Mouse (Mus musculus) limb, embryonic 13.5 days (tissue): ENCODE results near the gene Serinc3. TPM values are rescaled to one million over a fixed set of nuclear protein-coding genes. Genes with fewer than 3 reads are reported as not detected.
"Not testable (repeated sequence)": the region's sequence is repeated elsewhere in the genome, so short reads cannot be mapped to it uniquely, and the experiment has no call there.

ENCODE experiments used
- ATAC-seq: fragments of 200-750 bp; cut with Nextera tagmentation; 2 replicates; pipeline ENCODE4 v1.8.0; 2017; ENCODE audit warnings: low read depth, moderate number of reproducible peaks, moderate TSS enrichment; ENCODE audit not compliant: low FRiP score
- H3K27ac ChIP-seq: fragments of 300-500 bp; sonication (generic); 2 replicates; pipeline ENCODE4 v1.5.1; 2015; ENCODE audit warnings: inconsistent platforms, mild to moderate bottlenecking, moderate library complexity
- H3K27me3 ChIP-seq: fragments of 300-500 bp; sonication (generic); 2 replicates; pipeline ENCODE4 v1.6.1; 2015; ENCODE audit warnings: mild to moderate bottlenecking, inconsistent platforms
- H3K36me3 ChIP-seq: fragments of 300-500 bp; sonication (generic); 2 replicates; pipeline ENCODE4 v1.6.1; 2015; ENCODE audit warnings: inconsistent platforms, mild to moderate bottlenecking, moderate library complexity
- H3K4me1 ChIP-seq: fragments of 300-500 bp; sonication (generic); 2 replicates; pipeline ENCODE4 v1.6.1; 2015; ENCODE audit warnings: inconsistent platforms
- H3K4me2 ChIP-seq: fragments of 300-500 bp; sonication (generic); replicated peaks from 2 replicates; pipeline ENCODE4 v1.6.1; 2015; ENCODE audit warnings: inconsistent platforms, mild to moderate bottlenecking, moderate library complexity
- H3K4me3 ChIP-seq: fragments of 300-500 bp; sonication (generic); 2 replicates; pipeline ENCODE4 v1.5.1; 2015; ENCODE audit warnings: moderate library complexity, mild to moderate bottlenecking, inconsistent platforms
- H3K9ac ChIP-seq: fragments of 300-500 bp; sonication (generic); 2 replicates; pipeline ENCODE4 v1.6.1; 2015; ENCODE audit warnings: mild to moderate bottlenecking, inconsistent platforms
- H3K9me3 ChIP-seq: fragments of 300-500 bp; sonication (generic); 2 replicates; pipeline ENCODE4 v1.6.1; 2016; ENCODE audit warnings: inconsistent platforms
- WGBS: fragments of 180-500 bp; shearing (Covaris S2); methylation state at CpG from one replicate; pipeline ENCODE4 v1.1.7; 2015; 5-methylcytosine and 5-hydroxymethylcytosine counted together
- polyA plus RNA-seq: library from polyadenylated mRNA; unstranded; fragments of >200 nt; fragmentation: Nextera tagmentation; extraction: Ambion mirVana; gene quantifications from 2 replicates; pipeline ENCODE4 v1.2.1, GENCODE M21; 2015

The Serinc3 gene
- polyA plus RNA-seq, 1 experiment from 2014 or later = 31.2 TPM

DNA sequence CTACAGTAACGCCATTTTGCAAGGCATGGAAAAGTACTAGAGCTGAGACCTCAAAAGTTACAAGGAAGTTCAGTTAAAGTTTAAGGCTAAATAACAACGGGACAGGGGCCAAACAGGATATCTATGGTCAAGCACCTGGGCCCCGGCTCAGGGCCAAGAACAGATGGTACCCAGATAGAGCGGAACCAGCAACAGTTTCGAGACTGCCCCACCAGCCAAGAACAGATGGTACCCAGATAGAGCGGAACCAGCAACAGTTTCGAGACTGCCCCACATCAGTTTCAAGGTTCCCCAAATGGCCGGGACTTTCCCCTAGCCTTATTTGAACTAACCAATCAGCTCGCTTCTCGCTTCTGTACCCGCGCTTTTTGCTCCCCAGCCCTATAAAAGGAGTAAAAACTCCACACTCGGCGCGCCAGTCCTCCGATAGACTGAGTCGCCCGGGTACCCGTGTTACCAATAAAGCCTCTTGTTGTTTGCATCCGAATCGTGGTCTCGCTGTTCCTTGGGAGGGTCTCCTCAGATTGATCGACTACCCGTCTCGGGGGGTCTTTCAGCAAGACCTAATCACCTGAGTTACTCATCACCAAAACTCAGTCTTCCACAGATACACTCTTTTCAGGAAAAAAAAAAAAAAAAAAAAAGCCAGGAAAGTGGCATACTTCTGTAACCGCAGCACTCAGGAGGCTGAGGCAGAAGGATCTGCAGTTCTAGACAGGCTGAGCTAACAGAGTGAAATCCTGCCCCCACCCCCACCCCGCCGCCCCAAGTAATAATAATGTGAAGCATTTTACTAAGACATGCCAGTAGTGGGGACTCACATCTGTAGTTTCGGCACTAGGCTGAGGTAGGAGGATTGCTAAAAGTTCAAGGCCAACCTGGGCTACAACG lies 2.0 kb downstream of the Serinc3 start:
- peaks cover 20% of the 10 kb centered on the region for H3K4me1 ChIP-seq
- H3K27ac ChIP-seq = no peak overlapping the region
- no peaks in the 10 kb centered on the region for H3K27me3 ChIP-seq
- no peak for ATAC-seq
- H3K9ac ChIP-seq = no peak overlapping the region
- H3K4me2 ChIP-seq = peak overlapping the region; percentile 67
- H3K9me3 ChIP-seq = no peaks in the 10 kb centered on the region
- H3K4me3 ChIP-seq = peak overlapping the region; percentile 92
- peaks cover 12% of the 10 kb centered on the region for H3K36me3 ChIP-seq
- 89% methylated on average over 30 of the region's 30 CpGs for WGBS

DNA sequence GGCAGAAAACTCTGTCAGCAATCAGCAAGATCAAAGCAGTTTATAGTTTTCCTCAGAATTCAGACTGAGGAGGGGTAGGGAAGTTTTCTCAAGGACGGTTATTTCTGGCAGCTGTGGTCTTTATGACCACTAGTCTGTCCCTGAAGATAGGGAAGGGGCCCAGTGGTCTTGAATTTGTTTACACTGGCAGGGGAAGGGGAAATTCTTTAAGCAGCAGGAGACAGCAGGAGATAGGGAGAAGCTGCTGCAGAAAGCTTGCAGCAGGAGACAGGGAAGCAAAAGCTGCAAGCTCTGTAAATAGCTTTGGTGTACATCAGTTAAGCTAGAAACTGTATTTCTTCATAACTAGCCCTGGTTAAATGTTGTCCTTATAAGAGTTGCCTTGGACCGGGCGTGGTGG lies 3.2 kb downstream of the Serinc3 start:
- WGBS = 67% methylated on average over 3 of the region's 3 CpGs
- Histone ChIP-seq H3K9me3 (no peaks in the 10 kb centered on the region), H3K27ac (no peak overlapping the region), H3K4me3 (no peak overlapping the region), H3K36me3 (peaks cover 21% of the 10 kb centered on the region), H3K4me2 (no peak overlapping the region), H3K27me3 (no peaks in the 10 kb centered on the region), H3K9ac (no peak overlapping the region), H3K4me1 (peaks cover 20% of the 10 kb centered on the region)
- no peak for ATAC-seq

- Histone ChIP-seq H3K9me3 (no peaks in the 10 kb centered on the region), H3K27ac (no peak overlapping the region), H3K36me3 (peaks cover 27% of the 10 kb centered on the region), H3K27me3 (no peaks in the 10 kb centered on the region), H3K4me2 (no peak overlapping the region), H3K4me1 (peaks cover 20% of the 10 kb centered on the region), H3K4me3 (no peak overlapping the region), H3K9ac (no peak overlapping the region)
- 83% methylated on average over 3 of the region's 3 CpGs for WGBS
- ATAC-seq = no peak
Observed at GRCm38 (mm10) chr2:163640493-163640892, 4.4 kb downstream of the Serinc3 start.

- Histone ChIP-seq H3K27me3 (no peaks in the 10 kb centered on the region), H3K4me2 (no peak overlapping the region), H3K4me3 (no peak overlapping the region), H3K27ac (no peak overlapping the region), H3K4me1 (peaks cover 5% of the 10 kb centered on the region), H3K9me3 (no peaks in the 10 kb centered on the region), H3K36me3 (peaks cover 44% of the 10 kb centered on the region), H3K9ac (no peak overlapping the region)
- WGBS = 44% methylated on average over 5 of the region's 5 CpGs
- ATAC-seq = no peak
Observed at GRCm38 (mm10) chr2:163637655-163638266, 7.2 kb downstream of the Serinc3 start.

- WGBS = 88% methylated on average over 2 of the region's 2 CpGs
- H3K36me3 ChIP-seq = peaks cover 57% of the 10 kb centered on the region
- H3K27me3 ChIP-seq = no peaks in the 10 kb centered on the region
- no peak overlapping the region for H3K27ac ChIP-seq
- H3K4me1 ChIP-seq = no peaks in the 10 kb centered on the region
- H3K4me3 ChIP-seq = no peak overlapping the region
- ATAC-seq = no peak
- no peak overlapping the region for H3K9ac ChIP-seq
- H3K4me2 ChIP-seq = no peak overlapping the region
- H3K9me3 ChIP-seq = no peaks in the 10 kb centered on the region
Observed at GRCm38 (mm10) chr2:163636057-163636456, 8.9 kb downstream of the Serinc3 start.

- no peak for ATAC-seq
- H3K4me1 ChIP-seq = no peaks in the 10 kb centered on the region
- H3K4me2 ChIP-seq = no peak overlapping the region
- peaks cover 72% of the 10 kb centered on the region for H3K36me3 ChIP-seq
- no peak overlapping the region for H3K9ac ChIP-seq
- 90% methylated on average over 2 of the region's 2 CpGs for WGBS
- H3K27ac ChIP-seq = no peak overlapping the region
- no peaks in the 10 kb centered on the region for H3K9me3 ChIP-seq
- H3K4me3 ChIP-seq = no peak overlapping the region
- H3K27me3 ChIP-seq = no peaks in the 10 kb centered on the region
Observed at GRCm38 (mm10) chr2:163634211-163634610, 10.7 kb downstream of the Serinc3 start.

DNA sequence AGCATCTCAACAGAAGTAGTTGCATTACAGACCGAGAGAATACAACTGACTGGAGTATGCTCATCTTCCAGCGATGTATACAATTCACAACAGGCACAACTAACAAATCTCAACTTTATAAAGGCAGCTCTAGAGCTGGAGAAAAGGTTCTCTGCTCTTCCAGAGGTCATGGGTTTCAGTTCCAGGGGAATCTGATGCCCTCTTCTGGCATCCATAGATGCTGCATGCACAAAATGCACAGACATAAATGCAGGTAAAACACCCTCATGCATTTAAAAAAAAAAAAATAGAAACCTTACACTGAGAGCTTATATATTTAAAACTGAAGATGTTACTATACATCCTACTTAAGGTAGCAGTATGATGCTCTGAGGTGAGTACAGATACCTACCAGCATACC lies 13.2 kb downstream of the Serinc3 start:
- peaks cover 85% of the 10 kb centered on the region for H3K36me3 ChIP-seq
- WGBS = 94% methylated on average over 2 of the region's 2 CpGs

DNA sequence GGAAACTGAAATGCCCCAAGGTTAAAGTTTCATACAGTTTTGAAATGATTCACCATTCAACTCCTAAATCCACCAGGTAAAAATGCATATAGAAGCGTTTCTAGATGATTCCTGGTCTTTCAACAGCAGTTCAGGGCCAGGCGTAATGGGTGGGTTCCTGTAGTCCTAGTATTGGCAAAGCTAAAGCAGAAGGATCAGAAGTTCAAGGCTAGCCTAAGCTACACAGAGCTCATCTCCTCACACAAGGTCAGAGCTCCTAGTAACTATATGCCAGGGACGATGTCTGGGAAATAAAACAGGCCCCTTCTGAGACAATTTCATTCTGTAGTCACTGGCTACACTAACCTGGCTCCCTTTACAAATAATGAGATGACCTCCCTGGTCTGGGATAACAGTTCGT lies 13.7 kb downstream of the Serinc3 start:
- 97% methylated on average over 4 of the region's 4 CpGs for WGBS

More for the DNA sequence above, 13.2 kb downstream of the Serinc3 start:
- Histone ChIP-seq H3K9ac (no peak overlapping the region), H3K4me1 (no peaks in the 10 kb centered on the region), H3K9me3 (no peaks in the 10 kb centered on the region), H3K27ac (no peak overlapping the region), H3K4me3 (no peak overlapping the region), H3K27me3 (no peaks in the 10 kb centered on the region), H3K4me2 (no peak overlapping the region)
- no peak for ATAC-seq

DNA sequence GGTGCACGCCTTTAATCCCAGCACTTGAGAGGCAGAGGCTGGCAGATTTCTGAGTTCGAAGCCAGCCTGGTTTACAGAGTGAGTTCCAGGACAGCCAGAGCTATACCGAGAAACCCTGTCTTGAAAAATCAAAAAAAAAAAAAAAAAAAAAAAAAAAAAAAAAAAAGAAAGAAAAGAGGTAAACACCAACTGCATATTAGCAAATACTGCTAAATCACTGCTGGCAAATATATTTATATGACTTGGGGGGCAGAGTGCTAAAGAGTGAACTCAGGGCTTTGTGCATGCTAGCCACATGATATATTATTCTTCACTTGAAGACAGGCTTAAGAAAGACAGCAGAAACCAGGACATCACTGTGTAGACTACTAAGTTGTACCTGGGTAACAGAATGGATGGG lies 23.5 kb downstream of the Serinc3 start:
- not testable (repeated sequence) for H3K4me3 ChIP-seq, H3K27me3 ChIP-seq, H3K4me1 ChIP-seq, H3K9me3 ChIP-seq, ATAC-seq, H3K9ac ChIP-seq, H3K27ac ChIP-seq, H3K4me2 ChIP-seq
- H3K36me3 ChIP-seq = peaks cover 93% of the 10 kb centered on the region
- 87% methylated on average over 3 of the region's 3 CpGs for whole genome bisulfite sequencing

More for the DNA sequence above, 13.7 kb downstream of the Serinc3 start:
- Histone ChIP-seq H3K9me3 (no peaks in the 10 kb centered on the region), H3K4me3 (no peak overlapping the region), H3K4me2 (no peak overlapping the region), H3K4me1 (no peaks in the 10 kb centered on the region), H3K27ac (no peak overlapping the region), H3K27me3 (no peaks in the 10 kb centered on the region), H3K36me3 (peaks cover 89% of the 10 kb centered on the region), H3K9ac (no peak overlapping the region)
- ATAC-seq = no peak

GRCm38 (mm10) chr2:163620451-163620850 lies 24.5 kb downstream of the Serinc3 start:
- no peak overlapping the region for H3K9ac ChIP-seq
- no peak overlapping the region for H3K27ac ChIP-seq
- no peaks in the 10 kb centered on the region for H3K4me1 ChIP-seq
- no peak for ATAC-seq
- WGBS = 76% methylated on average over 8 of the region's 8 CpGs
- no peak overlapping the region for H3K4me3 ChIP-seq
- H3K9me3 ChIP-seq = no peaks in the 10 kb centered on the region
- H3K4me2 ChIP-seq = no peak overlapping the region
- H3K27me3 ChIP-seq = no peaks in the 10 kb centered on the region
- H3K36me3 ChIP-seq = peaks cover 93% of the 10 kb centered on the region

GRCm38 (mm10) chr2:163617874-163618273 lies 27.1 kb downstream of the Serinc3 start:
- Histone ChIP-seq H3K27me3 (no peaks in the 10 kb centered on the region), H3K4me1 (no peaks in the 10 kb centered on the region), H3K27ac (no peak overlapping the region), H3K4me2 (no peak overlapping the region), H3K9ac (no peak overlapping the region), H3K36me3 (peaks cover 98% of the 10 kb centered on the region), H3K9me3 (no peaks in the 10 kb centered on the region), H3K4me3 (no peak overlapping the region)
- 91% methylated on average over 4 of the region's 4 CpGs for WGBS
- ATAC-seq = no peak

- Histone ChIP-seq H3K27me3 (no peaks in the 10 kb centered on the region), H3K9ac (no peak overlapping the region), H3K36me3 (peaks cover 98% of the 10 kb centered on the region), H3K27ac (no peak overlapping the region), H3K4me3 (no peak overlapping the region), H3K4me2 (no peak overlapping the region), H3K9me3 (no peaks in the 10 kb centered on the region), H3K4me1 (no peaks in the 10 kb centered on the region)
- 80% methylated on average over 3 of the region's 3 CpGs for WGBS
- ATAC-seq = no peak
Observed at GRCm38 (mm10) chr2:163617232-163617863, 27.6 kb downstream of the Serinc3 start.
